Mouse (Mus musculus) lung, adult 2 months (tissue): ENCODE data around the gene Elf1. TPM values are rescaled to one million over a fixed set of nuclear protein-coding genes. Genes with fewer than 3 reads are reported as not detected.
"Not testable (repeated sequence)": the region's sequence is repeated elsewhere in the genome, so short reads cannot be mapped to it uniquely, and the experiment has no call there.

Experiments used
- DNase-seq: peaks from one replicate; pipeline ENCODE4 v3.0.0; 2022
- H3K4me1 ChIP-seq: fragments of 200-500 bp; 2 replicates; pipeline ENCODE4 v1.6.1; 2011; ENCODE audit warnings: low read length; ENCODE audit not compliant: control insufficient read depth, insufficient read depth
- H3K4me3 ChIP-seq: fragments of 200-500 bp; replicated peaks from 2 replicates; pipeline ENCODE3; 2011; ENCODE audit warnings: low read depth, mild to moderate bottlenecking, control low read depth, low read length; ENCODE audit errors: extremely low read depth
- CTCF ChIP-seq: fragments of 200-500 bp; IDR thresholded peaks from 2 replicates; pipeline ENCODE4 v1.5.1; 2011; ENCODE audit warnings: mild to moderate bottlenecking, low read length, control low read depth; ENCODE audit not compliant: insufficient read depth
- POLR2A ChIP-seq: fragments of 200-500 bp; IDR thresholded peaks from 2 replicates; pipeline ENCODE4 v1.6.1; 2011; ENCODE audit warnings: low read depth, mild to moderate bottlenecking, control low read depth, low read length, borderline replicate concordance; ENCODE audit errors: extremely low read depth
- WGBS: fragments of 180-500 bp; shearing (Covaris S2); methylation state at CpG from one replicate; pipeline ENCODE4 v1.1.7; 2018; 5-methylcytosine and 5-hydroxymethylcytosine counted together
- polyA plus RNA-seq: library from polyadenylated mRNA; depleted of rRNA; stranded (reverse); fragments of >200 nt; gene quantifications from 2 replicates; pipeline ENCODE4 v1.2.3, GENCODE M21; 2012

Elf1 gene
- polyA plus RNA-seq, 1 experiment: 20.9 TPM

- no peak for DNase-seq
- TF ChIP-seq CTCF: no peak
- TF ChIP-seq POLR2A: no peak
- peaks cover 28% of the 10 kb centered on the region for H3K4me1 ChIP-seq
- H3K4me3 ChIP-seq: no peak overlapping the region
Measured at GRCm38 (mm10) chr14:79520612-79521011, 39.6 kb downstream of the Elf1 start.

- Histone ChIP-seq H3K4me3 (no peak overlapping the region), H3K4me1 (peaks cover 28% of the 10 kb centered on the region)
- 51% methylated on average over 1 of the region's 1 CpGs for WGBS
- no peak for TF ChIP-seq CTCF
- no peak for TF ChIP-seq POLR2A
- DNase-seq: no peak
Measured at GRCm38 (mm10) chr14:79521056-79521455, 40.1 kb downstream of the Elf1 start.

- TF ChIP-seq POLR2A: no peak
- no peak for TF ChIP-seq CTCF
- DNase-seq: no peak
- WGBS: 34% methylated on average over 6 of the region's 6 CpGs
- H3K4me3 ChIP-seq: no peak overlapping the region
- peaks cover 27% of the 10 kb centered on the region for H3K4me1 ChIP-seq
Measured at GRCm38 (mm10) chr14:79521471-79522117, 40.6 kb downstream of the Elf1 start.

GRCm38 (mm10) chr14:79522387-79522786, 41.4 kb downstream of the Elf1 start:
- DNase-seq: no peak
- H3K4me3 ChIP-seq: no peak overlapping the region
- WGBS: 69% methylated on average over 9 of the region's 9 CpGs
- peaks cover 22% of the 10 kb centered on the region for H3K4me1 ChIP-seq
- TF ChIP-seq CTCF: no peak
- no peak for TF ChIP-seq POLR2A

GRCm38 (mm10) chr14:79526106-79526505, 45.1 kb downstream of the Elf1 start:
- WGBS: 81% methylated on average over 12 of the region's 12 CpGs
- DNase-seq: not testable (repeated sequence)

GRCm38 (mm10) chr14:79527704-79528103, 46.7 kb downstream of the Elf1 start:
- 52% methylated on average over 6 of the region's 6 CpGs for WGBS
- no peak overlapping the region for H3K4me3 ChIP-seq
- no peak for DNase-seq
- peaks cover 10% of the 10 kb centered on the region for H3K4me1 ChIP-seq
- TF ChIP-seq CTCF (no peak), POLR2A (no peak)

More at GRCm38 (mm10) chr14:79526106-79526505, 45.1 kb downstream of the Elf1 start:
- H3K4me3 ChIP-seq: not testable (repeated sequence)
- peaks cover 13% of the 10 kb centered on the region for H3K4me1 ChIP-seq

GRCm38 (mm10) chr14:79529581-79530554, 48.9 kb downstream of the Elf1 start:
- H3K4me3 ChIP-seq: no peak overlapping the region
- peaks cover 22% of the 10 kb centered on the region for H3K4me1 ChIP-seq
- WGBS: 73% methylated on average over 10 of the region's 10 CpGs
- DNase-seq: no peak
- TF ChIP-seq POLR2A (no peak), CTCF (no peak)

GRCm38 (mm10) chr14:79530761-79531160, 49.8 kb downstream of the Elf1 start:
- TF ChIP-seq POLR2A: no peak
- TF ChIP-seq CTCF: no peak
- no peak for DNase-seq
- WGBS: 63% methylated on average over 6 of the region's 6 CpGs
- Histone ChIP-seq H3K4me3 (no peak overlapping the region), H3K4me1 (peaks cover 28% of the 10 kb centered on the region)

- 69% methylated on average over 8 of the region's 8 CpGs for WGBS
- TF ChIP-seq POLR2A (no peak), CTCF (no peak)
- Histone ChIP-seq H3K4me3 (no peak overlapping the region), H3K4me1 (peaks cover 37% of the 10 kb centered on the region)
- DNase-seq: no peak
Measured at GRCm38 (mm10) chr14:79532036-79532776, 51.2 kb downstream of the Elf1 start.
